Mouse (Mus musculus) urinary bladder, postnatal 36 days (tissue): ENCODE measurements around the gene Gm8909.
"Not testable (repeated sequence)": the region's sequence is repeated elsewhere in the genome, so short reads cannot be mapped to it uniquely, and the experiment has no call there.

Source experiments
- DNase-seq, 2 experiments: peaks; one replicate each; pipeline ENCODE4 v3.0.0; 2022; ENCODE audit warnings: low spot score in 2 of 2, mixed read lengths in 1 of 2

The Gm8909 gene

GRCm38 (mm10) chr17:36168039-36168652, at the start of gene Gm8909:
Gene Gm8909, minus strand, starts transcription at chr17:36168537.
- no peak for DNase-seq

GRCm38 (mm10) chr17:36215586-36215985, 47.2 kb upstream of the Gm8909 start:
- no peak for DNase-seq

GRCm38 (mm10) chr17:36206846-36207245, 38.5 kb upstream of the Gm8909 start:
- no peak for DNase-seq

GRCm38 (mm10) chr17:36205862-36206261, 37.5 kb upstream of the Gm8909 start:
- no peak for DNase-seq

GRCm38 (mm10) chr17:36205456-36205855, 37.1 kb upstream of the Gm8909 start:
- DNase-seq: peak in 1 of 2 experiments; percentile 44

- DNase-seq: no peak
These were observed 33.5 kb upstream of the Gm8909 start for GRCm38 (mm10) chr17:36201851-36202250.

GRCm38 (mm10) chr17:36198317-36198716, 30.0 kb upstream of the Gm8909 start:
- DNase-seq: no peak

- DNase-seq: no peak
These were observed 26.1 kb upstream of the Gm8909 start for GRCm38 (mm10) chr17:36194471-36194870.

GRCm38 (mm10) chr17:36193546-36194141, 25.3 kb upstream of the Gm8909 start:
- peak in 1 of 2 experiments; percentile 56 for DNase-seq

GRCm38 (mm10) chr17:36192371-36192770, 24.0 kb upstream of the Gm8909 start:
- no peak for DNase-seq

- DNase-seq: no peak
These were observed 21.8 kb upstream of the Gm8909 start, which contains the start of gene H2-T3 for GRCm38 (mm10) chr17:36190169-36190507. Gene H2-T3, minus strand, starts transcription at chr17:36190287.

GRCm38 (mm10) chr17:36189491-36190168, 21.3 kb upstream of the Gm8909 start:
- DNase-seq: no peak

- DNase-seq: no peak
These were observed 19.2 kb upstream of the Gm8909 start for GRCm38 (mm10) chr17:36187540-36187939.

GRCm38 (mm10) chr17:36182212-36182611, 13.9 kb upstream of the Gm8909 start:
- DNase-seq: no peak

- DNase-seq: not testable (repeated sequence)
These were observed 11.1 kb upstream of the Gm8909 start for GRCm38 (mm10) chr17:36179446-36179845.

GRCm38 (mm10) chr17:36178938-36179337, 10.6 kb upstream of the Gm8909 start:
- DNase-seq: not testable (repeated sequence)

GRCm38 (mm10) chr17:36176132-36176531, 7.8 kb upstream of the Gm8909 start:
- not testable (repeated sequence) for DNase-seq

GRCm38 (mm10) chr17:36170287-36170814, 2.0 kb upstream of the Gm8909 start:
- DNase-seq: no peak

- DNase-seq: no peak
These were observed 1.4 kb upstream of the Gm8909 start for GRCm38 (mm10) chr17:36169753-36170152.

GRCm38 (mm10) chr17:36169094-36169493, 757 bp upstream of the Gm8909 start:
- DNase-seq: not testable (repeated sequence)

- DNase-seq: no peak
These were observed 865 bp downstream of the Gm8909 start for GRCm38 (mm10) chr17:36167306-36168038.

- not testable (repeated sequence) for DNase-seq
These were observed 1.4 kb downstream of the Gm8909 start for GRCm38 (mm10) chr17:36166901-36167300.
